In the genomic region with DNA sequence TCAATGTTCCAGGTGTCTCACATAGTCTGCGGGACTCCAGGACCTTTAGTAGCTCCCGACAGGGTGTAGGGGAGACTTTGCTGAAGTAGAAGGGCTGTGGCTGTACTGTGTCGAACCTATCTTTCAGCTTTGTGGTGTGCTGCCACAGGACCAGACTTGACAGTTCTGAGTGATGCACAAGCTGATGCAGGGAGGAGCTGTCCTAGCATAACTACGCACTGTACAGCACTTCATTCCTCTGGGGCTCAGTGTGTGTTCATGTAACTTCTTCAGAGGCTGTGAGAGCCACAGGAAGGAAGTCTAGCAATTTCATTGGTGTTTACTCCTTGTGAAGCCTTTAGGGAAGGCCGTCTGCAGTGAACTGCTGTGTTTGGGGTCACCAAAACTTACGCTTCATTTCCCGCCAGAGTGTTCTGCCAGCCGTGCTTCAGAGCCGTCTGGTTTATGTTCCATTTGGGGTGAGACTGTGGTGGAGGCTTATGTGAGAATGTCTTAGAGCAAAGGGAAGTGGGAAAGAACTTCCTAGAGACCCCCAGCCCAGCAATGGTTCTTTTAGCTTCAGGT, we compare ENCODE assay signal across 19 mouse cellular contexts. TPM values are rescaled to one million over a fixed set of nuclear protein-coding genes. Genes with fewer than 3 reads are reported as not detected.
DNase-seq lines count a peak whose midpoint lies in the region; ATAC-seq and TF ChIP-seq lines count a peak whose summit lies in the region.
"Had no signal": no experiment of that assay in that cellular context is flagged by ENCODE, and none has a peak within 500 bp of the region (broad histone marks: within the 10 kb centered on the region; RNA-seq: fewer than 3 reads in every experiment).

No protein-coding gene starts in this region.

- H3K4me3 ChIP-seq in intestine, embryonic 14.5 days (ENCODE audit: low read depth, low read length) = no peak overlapping the region
- no peak overlapping the region for H3K4me3 ChIP-seq in intestine, postnatal 0 days (ENCODE audit: low read depth, low read length)
- H3K4me3 ChIP-seq in lung, embryonic 16.5 days (ENCODE audit: low read length) = no peak overlapping the region
- H3K4me3 ChIP-seq in lung, adult 2 months (replicated peaks; ENCODE audit: extremely low read depth, low read depth, low read length) = no peak overlapping the region
- H3K4me3 ChIP-seq: forebrain, embryonic 13.5 days; hindbrain, embryonic 13.5 days; limb, embryonic 15.5 days; midbrain, embryonic 13.5 days had no signal

- H3K4me2 ChIP-seq in intestine, embryonic 14.5 days (ENCODE audit: low read length) = no peak overlapping the region
- H3K4me2 ChIP-seq in intestine, postnatal 0 days (replicated peaks; ENCODE audit: low read depth) = no peak overlapping the region
- H3K4me2 ChIP-seq in lung, embryonic 16.5 days (ENCODE audit: low read depth, low read length) = no peak overlapping the region
- H3K4me2 ChIP-seq: forebrain, embryonic 13.5 days; hindbrain, embryonic 13.5 days; limb, embryonic 15.5 days; midbrain, embryonic 13.5 days had no signal

- DNase-seq in intestine, embryonic 14.5 days (ENCODE audit: low spot score) = no peak
- no peak for DNase-seq in lung, adult 2 months
- DNase-seq in yolk sac, embryonic 10.5 days (ENCODE audit: low spot score) = peak; percentile 10
- no peak for DNase-seq in gastrocnemius, adult 8-10 months (ENCODE audit: low spot score in 2 of 2)
- DNase-seq: adrenal gland, adult 8-10 months; cerebellum, adult 11 months; cerebellum, postnatal 14 days; gastrocnemius, postnatal 25 days; kidney, adult 11 months; liver, postnatal 0 days; right cerebral cortex, adult 18-20 months had no signal

- no peaks in the 10 kb centered on the region for H3K27me3 ChIP-seq in intestine, embryonic 14.5 days (replicated peaks; ENCODE audit: control insufficient read depth, insufficient read depth, low read length)
- H3K27me3 ChIP-seq in intestine, postnatal 0 days (replicated peaks; ENCODE audit: control insufficient read depth, insufficient read depth, low read length) = no peaks in the 10 kb centered on the region
- H3K27me3 ChIP-seq in lung, embryonic 16.5 days (ENCODE audit: control insufficient read depth, insufficient read depth, low read depth, low read length) = no peaks in the 10 kb centered on the region
- H3K27me3 ChIP-seq: CH12.LX; forebrain, embryonic 13.5 days; hindbrain, embryonic 13.5 days; limb, embryonic 15.5 days; midbrain, embryonic 13.5 days had no signal

- H3K9me3 ChIP-seq in intestine, embryonic 14.5 days (ENCODE audit: control insufficient read depth, low read length) = no peaks in the 10 kb centered on the region
- H3K9me3 ChIP-seq in intestine, postnatal 0 days (ENCODE audit: control insufficient read depth) = no peaks in the 10 kb centered on the region
- no peaks in the 10 kb centered on the region for H3K9me3 ChIP-seq in lung, embryonic 16.5 days (ENCODE audit: control insufficient read depth, low read length)
- H3K9me3 ChIP-seq: forebrain, embryonic 13.5 days; hindbrain, embryonic 13.5 days; limb, embryonic 15.5 days; midbrain, embryonic 13.5 days had no signal

- H3K9ac ChIP-seq in intestine, embryonic 14.5 days (ENCODE audit: low read length) = no peak overlapping the region
- no peak overlapping the region for H3K9ac ChIP-seq in intestine, postnatal 0 days (ENCODE audit: low read depth, low read length)
- no peak overlapping the region for H3K9ac ChIP-seq in lung, embryonic 16.5 days (ENCODE audit: low read length)
- H3K9ac ChIP-seq: forebrain, embryonic 13.5 days; hindbrain, embryonic 13.5 days; limb, embryonic 15.5 days; liver, postnatal 0 days; midbrain, embryonic 13.5 days had no signal

- peak overlapping the region; percentile 24; the same call in 1 of the 2 replicates for H3K27ac ChIP-seq in intestine, embryonic 14.5 days (ENCODE audit: low read depth)
- H3K27ac ChIP-seq in intestine, postnatal 0 days (ENCODE audit: low read depth, low read length) = no peak overlapping the region
- no peak overlapping the region for H3K27ac ChIP-seq in lung, embryonic 16.5 days (ENCODE audit: low read length)
- H3K27ac ChIP-seq: forebrain, embryonic 13.5 days; hindbrain, embryonic 13.5 days; limb, embryonic 15.5 days; midbrain, embryonic 13.5 days had no signal

- 42% methylated on average over 9 of the region's 9 CpGs for WGBS in intestine, embryonic 14.5 days
- 64% methylated on average over 9 of the region's 9 CpGs for WGBS in intestine, postnatal 0 days
- WGBS in lung, embryonic 16.5 days = 59% methylated on average over 9 of the region's 9 CpGs
- WGBS in lung, adult 2 months = 63% methylated on average over 9 of the region's 9 CpGs

- TF ChIP-seq CTCF in intestine, postnatal 0 days (IDR thresholded peaks at IDR 0.05; ENCODE audit: low read depth) = no peak
- no peak for TF ChIP-seq CTCF in lung, adult 2 months (IDR thresholded peaks at IDR 0.05; ENCODE audit: insufficient read depth, low read length)

- ATAC-seq in intestine, embryonic 14.5 days (replicated peaks; ENCODE audit: low FRiP score, low TSS enrichment, low read depth) = no peak
- no peak for ATAC-seq in intestine, postnatal 0 days
- peak; percentile 30; the same call in 1 of the 2 replicates for ATAC-seq in lung, embryonic 16.5 days (ENCODE audit: low read depth)
- ATAC-seq in hematopoietic stem cell, adult 5-6 weeks (replicated peaks in 1 of 2; ENCODE audit: insufficient read depth in 1 of 2, low FRiP score in 2 of 2, low TSS enrichment in 1 of 2, low read depth in 1 of 2, poor library complexity in 2 of 2, severe bottlenecking in 2 of 2) = peak; percentile 36 to 44; a peak in 3 of 4 replicates
- ATAC-seq: forebrain, embryonic 13.5 days; liver, postnatal 0 days; midbrain, embryonic 13.5 days had no signal

- peaks cover 19% of the 10 kb centered on the region for H3K36me3 ChIP-seq in intestine, embryonic 14.5 days (ENCODE audit: control insufficient read depth, insufficient read depth, low read length)
- H3K36me3 ChIP-seq in intestine, postnatal 0 days (ENCODE audit: control insufficient read depth, insufficient read depth) = 0 out of 2 replicates have a peak, but pooled peaks cover 7% of the 10 kb centered on the region
- peaks cover 8% of the 10 kb centered on the region for H3K36me3 ChIP-seq in lung, embryonic 16.5 days (ENCODE audit: control insufficient read depth, insufficient read depth, low read length)

- peaks cover 7% of the 10 kb centered on the region for H3K4me1 ChIP-seq in intestine, embryonic 14.5 days (replicated peaks; ENCODE audit: control insufficient read depth, insufficient read depth, low read length)
- no peaks in the 10 kb centered on the region for H3K4me1 ChIP-seq in intestine, postnatal 0 days (replicated peaks; ENCODE audit: control insufficient read depth, insufficient read depth, low read length)
- H3K4me1 ChIP-seq in lung, embryonic 16.5 days (replicated peaks; ENCODE audit: control insufficient read depth, insufficient read depth, low read length) = no peaks in the 10 kb centered on the region
- H3K4me1 ChIP-seq in lung, adult 2 months (ENCODE audit: control insufficient read depth, insufficient read depth, low read length) = 0 out of 2 replicates have a peak, but pooled peaks cover 3% of the 10 kb centered on the region
- H3K4me1 ChIP-seq: forebrain, embryonic 13.5 days; hindbrain, embryonic 13.5 days; limb, embryonic 15.5 days; midbrain, embryonic 13.5 days had no signal

- no peak for TF ChIP-seq POLR2A in lung, adult 2 months (IDR thresholded peaks at IDR 0.05; ENCODE audit: borderline replicate concordance, extremely low read depth, low read depth, low read length)

RNA-seq across cellular contexts. Expression of gene Pja2, which starts 54.0 kb away (rescaled TPM):
- polyA plus RNA-seq in intestine, embryonic 14.5 days (2014; fragmentation: Nextera tagmentation; extraction: Ambion mirVana) = 70.2 and 77.1 TPM in 2 replicates
- polyA plus RNA-seq in intestine, postnatal 0 days (2015; fragmentation: Nextera tagmentation; extraction: Ambion mirVana) = 36.0 and 39.3 TPM in 2 replicates
- 68.6 and 68.9 TPM in 2 replicates for polyA plus RNA-seq in lung, embryonic 16.5 days (2015; fragmentation: Nextera tagmentation; extraction: Ambion mirVana)
- polyA plus RNA-seq in lung, adult 2 months (2012; rRNA removed) = 15.5 and 24.0 TPM in 2 replicates
- 37.3 and 44.2 TPM in 2 replicates for total RNA-seq in hematopoietic stem cell, adult 5-6 weeks (2017)
- 100 to 1,000 TPM; 104 to 122 (median 111) TPM for total RNA-seq in gastrocnemius, adult 8-10 months (2022)

Comparison
In these comparisons a context has a peak if more than half of its experiments do, and no peak if none do; other contexts are left out.
1. ATAC-seq: peak in lung, embryonic 16.5 days (single experiment) and hematopoietic stem cell, adult 5-6 weeks (2 of 2); none in intestine, embryonic 14.5 days (single experiment) and intestine, postnatal 0 days (single experiment).